Mouse (Mus musculus): Measurements from ENCODE around the gene Dock8. TPM values are rescaled to one million over a fixed set of nuclear protein-coding genes. Genes with fewer than 3 reads are reported as not detected.

Dock8 gene
- polyA plus RNA-seq, 1 experiment = 0.57 TPM

- Histone ChIP-seq H3K27me3 (ENCODE audit: control insufficient read depth, insufficient read depth, low read length, poor library complexity, severe bottlenecking) (no peaks in the 10 kb centered on the region), H3K36me3 (ENCODE audit: control insufficient read depth, insufficient read depth, low read length, poor library complexity, severe bottlenecking) (no peaks in the 10 kb centered on the region), H3K4me3 (ENCODE audit: low read depth, low read length) (no peak overlapping the region), H3K4me1 (ENCODE audit: control insufficient read depth, insufficient read depth, low read length) (no peaks in the 10 kb centered on the region), H3K9ac (ENCODE audit: low read depth, poor library complexity, severe bottlenecking) (no peak overlapping the region), H3K27ac (ENCODE audit: insufficient read depth, low read length) (no peak overlapping the region), H3K9me3 (replicated peaks; ENCODE audit: control insufficient read depth, insufficient read depth, low read length, poor library complexity, severe bottlenecking) (no peaks in the 10 kb centered on the region)
- TF ChIP-seq CTCF (IDR thresholded peaks at IDR 0.05; ENCODE audit: low read depth, low read length) (no peak), EP300 (IDR thresholded peaks at IDR 0.05; ENCODE audit: insufficient read depth, low read depth, low read length) (no peak), POLR2A (IDR thresholded peaks at IDR 0.05; ENCODE audit: insufficient read depth, low read length) (no peak)
These were observed 164.1 kb downstream of the Dock8 start for GRCm38 (mm10) chr19:25163426-25163825.

GRCm38 (mm10) chr19:25166412-25166811 lies 167.1 kb downstream of the Dock8 start:
- no peaks in the 10 kb centered on the region for H3K36me3 ChIP-seq (ENCODE audit: control insufficient read depth, insufficient read depth, low read length, poor library complexity, severe bottlenecking)
- no peak for TF ChIP-seq POLR2A (IDR thresholded peaks at IDR 0.05; ENCODE audit: insufficient read depth, low read length)
- no peak for TF ChIP-seq EP300 (IDR thresholded peaks at IDR 0.05; ENCODE audit: insufficient read depth, low read depth, low read length)
- TF ChIP-seq CTCF (IDR thresholded peaks at IDR 0.05; ENCODE audit: low read depth, low read length) = no peak
- H3K27ac ChIP-seq (ENCODE audit: insufficient read depth, low read length) = no peak overlapping the region
- no peaks in the 10 kb centered on the region for H3K9me3 ChIP-seq (replicated peaks; ENCODE audit: control insufficient read depth, insufficient read depth, low read length, poor library complexity, severe bottlenecking)
- no peak overlapping the region for H3K9ac ChIP-seq (ENCODE audit: low read depth, poor library complexity, severe bottlenecking)
- no peaks in the 10 kb centered on the region for H3K27me3 ChIP-seq (ENCODE audit: control insufficient read depth, insufficient read depth, low read length, poor library complexity, severe bottlenecking)
- no peak overlapping the region for H3K4me3 ChIP-seq (ENCODE audit: low read depth, low read length)
- H3K4me1 ChIP-seq (ENCODE audit: control insufficient read depth, insufficient read depth, low read length) = no peaks in the 10 kb centered on the region

- H3K9ac ChIP-seq (ENCODE audit: low read depth, poor library complexity, severe bottlenecking) = no peak overlapping the region
- no peak overlapping the region for H3K4me3 ChIP-seq (ENCODE audit: low read depth, low read length)
- no peak overlapping the region for H3K27ac ChIP-seq (ENCODE audit: insufficient read depth, low read length)
- H3K27me3 ChIP-seq (ENCODE audit: control insufficient read depth, insufficient read depth, low read length, poor library complexity, severe bottlenecking) = no peaks in the 10 kb centered on the region
- H3K4me1 ChIP-seq (ENCODE audit: control insufficient read depth, insufficient read depth, low read length) = no peaks in the 10 kb centered on the region
- no peaks in the 10 kb centered on the region for H3K36me3 ChIP-seq (ENCODE audit: control insufficient read depth, insufficient read depth, low read length, poor library complexity, severe bottlenecking)
- TF ChIP-seq POLR2A (IDR thresholded peaks at IDR 0.05; ENCODE audit: insufficient read depth, low read length) (no peak), EP300 (IDR thresholded peaks at IDR 0.05; ENCODE audit: insufficient read depth, low read depth, low read length) (no peak)
- no peaks in the 10 kb centered on the region for H3K9me3 ChIP-seq (replicated peaks; ENCODE audit: control insufficient read depth, insufficient read depth, low read length, poor library complexity, severe bottlenecking)
These were observed 172.1 kb downstream of the Dock8 start for GRCm38 (mm10) chr19:25171395-25171794.

- Histone ChIP-seq H3K9me3 (replicated peaks; ENCODE audit: control insufficient read depth, insufficient read depth, low read length, poor library complexity, severe bottlenecking) (no peaks in the 10 kb centered on the region), H3K27me3 (ENCODE audit: control insufficient read depth, insufficient read depth, low read length, poor library complexity, severe bottlenecking) (no peaks in the 10 kb centered on the region), H3K27ac (ENCODE audit: insufficient read depth, low read length) (no peak overlapping the region), H3K36me3 (ENCODE audit: control insufficient read depth, insufficient read depth, low read length, poor library complexity, severe bottlenecking) (no peaks in the 10 kb centered on the region), H3K4me3 (ENCODE audit: low read depth, low read length) (no peak overlapping the region), H3K4me1 (ENCODE audit: control insufficient read depth, insufficient read depth, low read length) (no peaks in the 10 kb centered on the region), H3K9ac (ENCODE audit: low read depth, poor library complexity, severe bottlenecking) (no peak overlapping the region)
- no peak for TF ChIP-seq CTCF (IDR thresholded peaks at IDR 0.05; ENCODE audit: low read depth, low read length)
- no peak for TF ChIP-seq POLR2A (IDR thresholded peaks at IDR 0.05; ENCODE audit: insufficient read depth, low read length)
- TF ChIP-seq EP300 (IDR thresholded peaks at IDR 0.05; ENCODE audit: insufficient read depth, low read depth, low read length) = no peak
These were observed 177.4 kb downstream of the Dock8 start for GRCm38 (mm10) chr19:25176746-25177145.

- TF ChIP-seq CTCF (IDR thresholded peaks at IDR 0.05; ENCODE audit: low read depth, low read length) = no peak
- TF ChIP-seq POLR2A (IDR thresholded peaks at IDR 0.05; ENCODE audit: insufficient read depth, low read length) = no peak
- TF ChIP-seq EP300 (IDR thresholded peaks at IDR 0.05; ENCODE audit: insufficient read depth, low read depth, low read length) = no peak
- Histone ChIP-seq H3K9ac (ENCODE audit: low read depth, poor library complexity, severe bottlenecking) (no peak overlapping the region), H3K27ac (ENCODE audit: insufficient read depth, low read length) (no peak overlapping the region), H3K9me3 (replicated peaks; ENCODE audit: control insufficient read depth, insufficient read depth, low read length, poor library complexity, severe bottlenecking) (no peaks in the 10 kb centered on the region), H3K4me1 (ENCODE audit: control insufficient read depth, insufficient read depth, low read length) (no peaks in the 10 kb centered on the region), H3K4me3 (ENCODE audit: low read depth, low read length) (no peak overlapping the region), H3K36me3 (ENCODE audit: control insufficient read depth, insufficient read depth, low read length, poor library complexity, severe bottlenecking) (no peaks in the 10 kb centered on the region), H3K27me3 (ENCODE audit: control insufficient read depth, insufficient read depth, low read length, poor library complexity, severe bottlenecking) (no peaks in the 10 kb centered on the region)
These were observed 180.7 kb downstream of the Dock8 start for GRCm38 (mm10) chr19:25180024-25180423.

GRCm38 (mm10) chr19:25180547-25180946 lies 181.2 kb downstream of the Dock8 start:
- H3K27me3 ChIP-seq (ENCODE audit: control insufficient read depth, insufficient read depth, low read length, poor library complexity, severe bottlenecking) = no peaks in the 10 kb centered on the region
- H3K9ac ChIP-seq (ENCODE audit: low read depth, poor library complexity, severe bottlenecking) = no peak overlapping the region
- H3K4me3 ChIP-seq (ENCODE audit: low read depth, low read length) = no peak overlapping the region
- TF ChIP-seq CTCF (IDR thresholded peaks at IDR 0.05; ENCODE audit: low read depth, low read length) (no peak), EP300 (IDR thresholded peaks at IDR 0.05; ENCODE audit: insufficient read depth, low read depth, low read length) (no peak), POLR2A (IDR thresholded peaks at IDR 0.05; ENCODE audit: insufficient read depth, low read length) (no peak)
- H3K36me3 ChIP-seq (ENCODE audit: control insufficient read depth, insufficient read depth, low read length, poor library complexity, severe bottlenecking) = no peaks in the 10 kb centered on the region
- H3K4me1 ChIP-seq (ENCODE audit: control insufficient read depth, insufficient read depth, low read length) = no peaks in the 10 kb centered on the region
- H3K27ac ChIP-seq (ENCODE audit: insufficient read depth, low read length) = no peak overlapping the region
- H3K9me3 ChIP-seq (replicated peaks; ENCODE audit: control insufficient read depth, insufficient read depth, low read length, poor library complexity, severe bottlenecking) = no peaks in the 10 kb centered on the region
